8 mouse cellular contexts compared by ENCODE assay signal in the genomic region with DNA sequence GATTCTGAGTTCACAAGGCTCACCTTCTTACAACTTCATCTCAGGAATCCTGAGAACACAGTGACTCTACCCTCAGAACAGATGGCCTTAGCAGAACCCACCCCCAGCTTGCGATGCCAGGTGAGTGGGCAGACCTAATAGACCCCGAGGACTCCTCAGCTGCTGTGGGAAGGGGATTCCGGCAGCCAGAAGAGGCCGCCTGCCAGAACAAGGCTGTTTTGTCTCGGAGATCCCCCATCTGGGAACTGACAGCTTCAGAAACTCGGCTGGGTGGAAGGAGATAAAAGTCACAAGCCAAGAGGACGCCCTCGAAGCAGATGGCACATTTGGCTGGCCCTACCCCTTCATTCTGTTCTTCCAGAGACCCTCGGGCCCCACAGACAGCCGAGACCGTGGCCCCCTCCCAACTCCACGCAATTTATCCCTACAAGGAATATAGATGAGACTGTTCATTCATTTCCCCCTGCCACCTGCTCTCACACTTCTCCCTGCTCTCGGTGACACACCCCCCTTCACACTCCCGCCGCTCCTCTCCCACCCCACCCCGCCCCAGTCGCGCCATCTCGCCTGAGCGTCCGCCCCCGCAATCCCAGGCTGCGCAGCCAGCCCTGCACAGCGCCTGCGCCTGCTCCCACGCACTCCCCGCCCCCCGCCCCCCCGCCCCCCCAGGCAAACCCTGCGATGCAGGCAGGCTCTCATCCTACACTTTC. TPM values are rescaled to one million over a fixed set of nuclear protein-coding genes. Genes with fewer than 3 reads are reported as not detected.
DNase-seq lines count a peak whose midpoint lies in the region; ATAC-seq and TF ChIP-seq lines count a peak whose summit lies in the region.

Gene Optc, minus strand, starts transcription at position 51 of the 710 bp plus-strand sequence.

- H3K4me2 ChIP-seq in heart, postnatal 0 days (ENCODE audit: low read depth, low read length), result peak within 1 kb of the TSS; percentile 80
- H3K4me2 ChIP-seq in stomach, embryonic 14.5 days (replicated peaks; ENCODE audit: low read depth, low read length), result peak within 1 kb of the TSS; percentile 94

- 5% methylated on average over 27 of the region's 30 CpGs for WGBS in heart, postnatal 0 days
- 5% methylated on average over 29 of the region's 30 CpGs for WGBS in stomach, embryonic 14.5 days

- peak within 1 kb of the TSS; percentile 39 for H3K4me3 ChIP-seq in ES-Bruce4 (ENCODE audit: low read depth, low read length)
- peak within 1 kb of the TSS; percentile 21 for H3K4me3 ChIP-seq in cortical plate, adult 2 months (ENCODE audit: insufficient read depth, low read length)
- peak within 1 kb of the TSS; percentile 41 for H3K4me3 ChIP-seq in heart, postnatal 0 days (ENCODE audit: low read depth, low read length)
- peak within 1 kb of the TSS; percentile 32 for H3K4me3 ChIP-seq in stomach, embryonic 14.5 days (ENCODE audit: low read depth, low read length)

- no peak for TF ChIP-seq POLR2A in ES-Bruce4 (IDR thresholded peaks at IDR 0.05; ENCODE audit: insufficient read depth, low read length)
- TF ChIP-seq POLR2A in cortical plate, adult 2 months (IDR thresholded peaks at IDR 0.05; ENCODE audit: extremely low read depth, insufficient read depth, low read length), result no peak

- ATAC-seq in heart, postnatal 0 days (ENCODE audit: insufficient read depth, low read depth), result peak; percentile 72
- ATAC-seq in megakaryocyte progenitor cell, adult 5-6 weeks (replicated peaks; ENCODE audit: poor library complexity), result peak; percentile 60
- ATAC-seq in stomach, embryonic 14.5 days (ENCODE audit: insufficient number of reproducible peaks, insufficient read depth, low FRiP score, low read depth), result peak; percentile 78

- peak within 1 kb of the TSS; percentile 27 for H3K9ac ChIP-seq in ES-Bruce4 (ENCODE audit: low read depth, poor library complexity, severe bottlenecking)
- peak within 1 kb of the TSS; percentile 55; the same call in 1 of the 2 replicates for H3K9ac ChIP-seq in heart, postnatal 0 days (replicated peaks; ENCODE audit: low read depth, low read length)
- H3K9ac ChIP-seq in stomach, embryonic 14.5 days (replicated peaks; ENCODE audit: low read depth, low read length), result peak within 1 kb of the TSS; percentile 54

- H3K27ac ChIP-seq in ES-Bruce4 (ENCODE audit: insufficient read depth, low read length), result no peak within 1 kb of the TSS
- H3K27ac ChIP-seq in cortical plate, adult 2 months (ENCODE audit: insufficient read depth, low read length), result 0 out of 2 replicates have a peak within 1 kb of the TSS, but pooled peaks have one; percentile 30
- peak within 1 kb of the TSS; percentile 64 for H3K27ac ChIP-seq in heart, postnatal 0 days (ENCODE audit: low read depth)
- peak within 1 kb of the TSS; percentile 89 for H3K27ac ChIP-seq in stomach, embryonic 14.5 days (ENCODE audit: low read length)

- no peak for TF ChIP-seq EP300 in ES-Bruce4 (IDR thresholded peaks at IDR 0.05; ENCODE audit: insufficient read depth, low read depth, low read length)
- TF ChIP-seq EP300 in heart, postnatal 0 days (IDR thresholded peaks at IDR 0.05; ENCODE audit: low read depth), result no peak

- no peaks in the 10 kb centered on the region for H3K9me3 ChIP-seq in ES-Bruce4 (replicated peaks; ENCODE audit: control insufficient read depth, insufficient read depth, low read length, poor library complexity, severe bottlenecking)
- H3K9me3 ChIP-seq in heart, postnatal 0 days (replicated peaks; ENCODE audit: control insufficient read depth, low read length), result no peaks in the 10 kb centered on the region
- no peaks in the 10 kb centered on the region for H3K9me3 ChIP-seq in stomach, embryonic 14.5 days (ENCODE audit: control insufficient read depth, low read depth, low read length)

- H3K36me3 ChIP-seq in ES-Bruce4 (ENCODE audit: control insufficient read depth, insufficient read depth, low read length, poor library complexity, severe bottlenecking), result no peaks in the 10 kb centered on the region
- no peaks in the 10 kb centered on the region for H3K36me3 ChIP-seq in heart, postnatal 0 days (replicated peaks; ENCODE audit: control insufficient read depth, insufficient read depth, low read length)
- no peaks in the 10 kb centered on the region for H3K36me3 ChIP-seq in stomach, embryonic 14.5 days (ENCODE audit: control insufficient read depth, insufficient read depth, low read length)

- peak; percentile 43 to 57 for DNase-seq in adrenal gland, adult (ENCODE audit: inconsistent age in 2 of 2, low spot score in 1 of 2)
- DNase-seq in adrenal gland, adult 8-10 months, result no peak
- no peak for DNase-seq in heart, postnatal 0 days (ENCODE audit: low spot score)
- DNase-seq in layer of hippocampus, postnatal 36 days, result peak; percentile 75 to 77

- no peak for TF ChIP-seq CTCF in ES-Bruce4 (IDR thresholded peaks at IDR 0.05; ENCODE audit: low read depth, low read length)
- no peak for TF ChIP-seq CTCF in cortical plate, adult 2 months (IDR thresholded peaks at IDR 0.05; ENCODE audit: extremely low read depth, insufficient read depth, low read length)
- no peak for TF ChIP-seq CTCF in heart, postnatal 0 days (IDR thresholded peaks at IDR 0.05; ENCODE audit: low read depth)

- H3K4me1 ChIP-seq in ES-Bruce4 (ENCODE audit: control insufficient read depth, insufficient read depth, low read length), result no peaks in the 10 kb centered on the region
- peaks cover 6% of the 10 kb centered on the region; the same call in 1 of the 2 replicates for H3K4me1 ChIP-seq in cortical plate, adult 2 months (ENCODE audit: control insufficient read depth, insufficient read depth, low read length)
- peaks cover 16% of the 10 kb centered on the region for H3K4me1 ChIP-seq in heart, postnatal 0 days (ENCODE audit: control insufficient read depth, insufficient read depth)
- peaks cover 18% of the 10 kb centered on the region for H3K4me1 ChIP-seq in stomach, embryonic 14.5 days (ENCODE audit: control insufficient read depth, insufficient read depth, low read length)

- H3K27me3 ChIP-seq in ES-Bruce4 (ENCODE audit: control insufficient read depth, insufficient read depth, low read length, poor library complexity, severe bottlenecking), result peaks cover 5% of the 10 kb centered on the region; the same call in 1 of the 2 replicates
- 0 out of 2 replicates have a peak, but pooled peaks cover 7% of the 10 kb centered on the region for H3K27me3 ChIP-seq in heart, postnatal 0 days (ENCODE audit: control insufficient read depth, insufficient read depth, low read length)
- no peaks in the 10 kb centered on the region for H3K27me3 ChIP-seq in stomach, embryonic 14.5 days (ENCODE audit: control insufficient read depth, insufficient read depth, low read length)

RNA-seq across cellular contexts. Expression of gene Optc, which starts in this region (rescaled TPM):
- total RNA-seq in adrenal gland, adult 8-10 months (2022), result 1 to 10 TPM; 1.0 to 2.2 (median 1.4) TPM
- not detected in 2 replicates for polyA plus RNA-seq in ES-Bruce4 (2011; ENCODE audit: insufficient read depth, insufficient read length, low read depth, missing spikeins)
- 0.78 and 1.1 TPM in 2 replicates for polyA plus RNA-seq in cortical plate, adult 2 months (2012; rRNA removed)
- total RNA-seq in heart, postnatal 0 days (2014; rRNA removed; ENCODE audit: low replicate concordance), result 3.2 TPM in 1 of 2 replicates, not detected in the other
- polyA plus RNA-seq in heart, postnatal 0 days (2015; fragmentation: Nextera tagmentation; extraction: Ambion mirVana), result 0.07 and 0.11 TPM in 2 replicates
- under 1 TPM in 1 of 2 experiments, not detected in 1; 0.40 TPM for total RNA-seq in layer of hippocampus, postnatal 36 days (2021)
- not detected in 2 replicates for total RNA-seq in megakaryocyte progenitor cell, adult 5-6 weeks (2015)
- not detected in 2 replicates for total RNA-seq in megakaryocyte progenitor cell, adult 5-6 weeks (2017)
- 1.8 and 2.1 TPM in 2 replicates for polyA plus RNA-seq in stomach, embryonic 14.5 days (2014; fragmentation: Nextera tagmentation; extraction: Ambion mirVana)

Comparison
In these comparisons a context has a peak if more than half of its experiments do, and no peak if none do; other contexts are left out.
1. DNase-seq: peak in adrenal gland, adult (2 of 2); none in adrenal gland, adult 8-10 months (single experiment) and heart, postnatal 0 days (single experiment).
2. Peak in DNase-seq in layer of hippocampus, postnatal 36 days; RNA of the gene not detected or under 1 TPM.
3. Peak in ATAC-seq in megakaryocyte progenitor cell, adult 5-6 weeks; RNA of the gene not detected or under 1 TPM.
4. Peak in every context shown above with its lines, with median percentiles within 50 percentile points of each other: H3K4me3 ChIP-seq, H3K9ac ChIP-seq and ATAC-seq.